Mouse (Mus musculus) lung, embryonic 16.5 days (tissue): ENCODE measurements around the gene Matn4. TPM values are rescaled to one million over a fixed set of nuclear protein-coding genes. Genes with fewer than 3 reads are reported as not detected.
A peak's percentile ranks its signal among the peaks of the same experiment; 100 is the strongest.

ENCODE experiments used
- ATAC-seq: fragments of 200-750 bp; cut with Nextera tagmentation; 2 replicates; pipeline ENCODE4 v1.8.0; 2017; ENCODE audit warnings: low read depth, mild to moderate bottlenecking, moderate library complexity
- H3K27ac ChIP-seq: fragments of 300-500 bp; sonication (generic); 2 replicates; pipeline ENCODE4 v1.5.1; 2014; ENCODE audit warnings: mild to moderate bottlenecking, control low read depth, low read length
- H3K27me3 ChIP-seq: fragments of 300-500 bp; sonication (generic); 2 replicates; pipeline ENCODE4 v1.6.1; 2014; ENCODE audit warnings: low read depth, low read length, mixed read lengths; ENCODE audit not compliant: control insufficient read depth, insufficient read depth
- H3K36me3 ChIP-seq: fragments of 300-500 bp; sonication (generic); 2 replicates; pipeline ENCODE4 v1.6.1; 2014; ENCODE audit warnings: low read length; ENCODE audit not compliant: control insufficient read depth, insufficient read depth
- H3K4me1 ChIP-seq: fragments of 300-500 bp; sonication (generic); replicated peaks from 2 replicates; pipeline ENCODE4 v1.6.1; 2014; ENCODE audit warnings: low read length, mixed read lengths; ENCODE audit not compliant: control insufficient read depth, insufficient read depth
- H3K4me2 ChIP-seq: fragments of 300-500 bp; sonication (generic); 2 replicates; pipeline ENCODE4 v1.6.1; 2014; ENCODE audit warnings: low read depth, low read length, control low read depth
- H3K4me3 ChIP-seq: fragments of 300-500 bp; sonication (generic); 2 replicates; pipeline ENCODE4 v1.5.1; 2014; ENCODE audit warnings: mild to moderate bottlenecking, low read length, control low read depth
- H3K9ac ChIP-seq: fragments of 300-500 bp; sonication (generic); 2 replicates; pipeline ENCODE4 v1.6.1; 2014; ENCODE audit warnings: low read length, control low read depth
- H3K9me3 ChIP-seq: fragments of 300-500 bp; sonication (generic); 2 replicates; pipeline ENCODE4 v1.6.1; 2016; ENCODE audit warnings: low read length; ENCODE audit not compliant: control insufficient read depth
- WGBS: fragments of 180-500 bp; shearing (Covaris S2); extraction: QIAGEN DNeasy Blood & Tissue Kit; methylation state at CpG from one replicate; pipeline ENCODE4 v1.1.7; 2014; 5-methylcytosine and 5-hydroxymethylcytosine counted together
- polyA plus RNA-seq: library from polyadenylated mRNA; unstranded; fragments of >200 nt; fragmentation: Nextera tagmentation; extraction: Ambion mirVana; gene quantifications from 2 replicates; pipeline ENCODE4 v1.2.1, GENCODE M21; 2015

Matn4 gene
- 46.8 and 54.9 TPM in 2 replicates for polyA plus RNA-seq

- Histone ChIP-seq H3K36me3 (no peaks in the 10 kb centered on the region), H3K9me3 (no peaks in the 10 kb centered on the region), H3K9ac (peak within 1 kb of the TSS; percentile 75), H3K27ac (peak within 1 kb of the TSS; percentile 95), H3K27me3 (peaks cover 37% of the 10 kb centered on the region), H3K4me2 (peak within 1 kb of the TSS; percentile 71), H3K4me1 (peaks cover 18% of the 10 kb centered on the region), H3K4me3 (peak within 1 kb of the TSS; percentile 53)
- no peak for ATAC-seq
- WGBS, result 9% methylated on average over 9 of the region's 9 CpGs
These were observed at the start of gene Matn4 for GRCm38 (mm10) chr2:164405060-164405459. Matn4 (minus strand) TSS chr2:164405160.

DNA sequence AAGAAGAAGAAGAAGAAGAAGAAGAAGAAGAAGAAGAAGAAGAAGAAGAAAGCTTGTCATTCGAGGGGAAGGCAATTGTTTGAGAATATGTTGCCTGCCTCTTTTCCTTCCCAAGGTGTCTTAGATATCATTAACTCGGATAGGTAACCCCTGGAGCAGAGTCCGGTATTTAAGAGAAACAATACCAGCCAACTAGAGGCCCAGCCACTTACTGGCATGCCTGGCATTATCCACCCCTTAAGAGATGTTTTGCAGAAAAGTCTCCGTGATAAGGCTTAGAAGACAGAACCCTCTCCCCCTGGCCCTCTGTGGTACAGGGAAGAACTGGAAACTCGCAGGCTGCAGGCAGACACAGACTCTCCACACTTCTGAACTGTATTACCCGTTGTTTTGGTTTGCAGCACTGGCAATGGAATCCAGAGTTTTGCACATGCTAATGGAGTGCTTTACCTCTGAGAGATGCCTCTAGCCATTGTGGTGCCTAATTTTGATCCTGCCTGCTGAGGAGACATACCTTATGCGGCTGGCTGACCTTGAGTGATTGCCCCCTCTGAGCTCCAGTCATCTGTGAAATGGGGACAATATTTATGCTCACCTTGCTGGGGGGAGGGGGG, 49.0 kb upstream of the Matn4 start:
- no peak overlapping the region for H3K4me2 ChIP-seq
- H3K27me3 ChIP-seq, result no peaks in the 10 kb centered on the region
- H3K36me3 ChIP-seq, result no peaks in the 10 kb centered on the region
- 55% methylated on average over 7 of the region's 7 CpGs for WGBS
- peaks cover 57% of the 10 kb centered on the region for H3K4me1 ChIP-seq
- H3K9ac ChIP-seq, result no peak overlapping the region
- H3K27ac ChIP-seq, result peak overlapping the region; percentile 94; the same call in 1 of the 2 replicates
- ATAC-seq, result no peak
- H3K4me3 ChIP-seq, result no peak overlapping the region
- no peaks in the 10 kb centered on the region for H3K9me3 ChIP-seq

DNA sequence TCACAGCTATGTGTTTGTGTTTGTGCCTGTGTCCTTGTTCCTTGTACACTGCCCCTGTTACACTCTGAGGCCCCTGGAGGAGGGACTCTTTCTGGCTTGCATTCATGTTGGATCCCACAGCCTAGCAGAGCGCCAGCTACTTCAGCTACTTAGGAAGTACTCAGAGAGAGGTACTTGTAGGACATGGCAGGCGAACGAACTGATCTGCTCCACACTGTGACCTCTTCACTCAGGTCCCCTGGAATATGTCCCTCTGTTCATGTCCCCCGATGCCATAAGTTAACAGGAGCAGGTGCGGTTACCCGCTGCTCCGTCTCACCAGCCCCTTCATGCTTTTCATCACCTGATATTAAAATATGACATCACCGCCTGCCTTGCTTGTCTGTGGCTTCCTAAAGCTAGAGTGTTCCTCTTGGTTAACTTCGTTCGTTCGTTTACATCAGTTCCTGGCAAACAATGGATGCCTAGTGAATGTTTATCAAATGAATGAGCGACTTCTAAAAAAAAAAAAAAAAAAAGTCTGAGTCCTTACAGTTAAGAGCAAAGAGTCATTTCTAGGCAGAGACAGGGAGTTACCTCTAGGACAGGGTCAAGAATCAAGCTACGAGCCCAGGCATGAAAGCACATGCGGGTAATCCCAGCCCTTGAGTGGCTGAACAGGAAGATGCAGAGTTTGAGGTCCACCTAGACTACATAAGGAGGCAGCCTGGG, 48.2 kb upstream of the Matn4 start:
- H3K9ac ChIP-seq, result 0 out of 2 replicates have a peak overlapping the region, but pooled peaks have one; percentile 16
- ATAC-seq, result no peak
- H3K27ac ChIP-seq, result peak overlapping the region; percentile 60

DNA sequence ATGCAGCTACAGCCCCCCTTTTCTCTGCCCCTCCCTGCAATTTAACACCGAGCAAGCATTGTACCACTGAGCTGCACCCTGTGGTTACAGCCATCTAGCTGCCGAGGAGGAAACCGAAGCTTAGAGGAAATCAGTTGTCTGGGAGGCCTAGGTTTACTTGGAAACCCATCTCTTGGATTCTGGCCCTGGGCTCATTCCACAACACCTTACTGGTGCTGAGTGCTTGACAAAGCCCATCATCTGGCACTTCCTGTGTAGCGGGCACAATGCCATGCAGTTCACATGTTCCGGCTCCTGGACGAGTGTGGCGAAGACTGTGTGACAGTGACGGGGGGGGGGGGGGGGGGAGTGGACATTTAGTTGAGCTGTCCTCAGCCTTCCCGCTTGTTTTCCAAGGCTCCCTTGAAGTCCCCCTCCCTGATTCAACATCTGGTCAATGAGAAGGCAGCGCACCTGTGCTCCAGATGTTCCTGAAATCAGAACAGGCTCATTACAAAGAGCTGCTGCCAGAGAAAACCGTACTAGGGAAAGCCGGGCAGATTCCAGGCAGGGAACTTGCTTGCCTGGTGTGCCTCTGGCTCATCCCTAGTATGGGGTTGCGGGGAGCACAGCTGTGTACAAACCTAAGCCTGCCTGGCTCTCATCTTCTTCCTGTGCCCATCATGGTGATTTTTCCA, 47.2 kb upstream of the Matn4 start:
- Histone ChIP-seq H3K9ac (no peak overlapping the region), H3K9me3 (no peaks in the 10 kb centered on the region), H3K4me2 (no peak overlapping the region), H3K4me3 (no peak overlapping the region), H3K27me3 (no peaks in the 10 kb centered on the region), H3K4me1 (peaks cover 58% of the 10 kb centered on the region), H3K36me3 (no peaks in the 10 kb centered on the region), H3K27ac (no peak overlapping the region; the same call in 1 of the 2 replicates)
- WGBS, result 31% methylated on average over 12 of the region's 13 CpGs
- ATAC-seq, result peak; percentile 49

More for the DNA sequence above, 48.2 kb upstream of the Matn4 start:
- no peaks in the 10 kb centered on the region for H3K27me3 ChIP-seq
- H3K4me1 ChIP-seq, result peaks cover 59% of the 10 kb centered on the region
- WGBS, result 38% methylated on average over 14 of the region's 14 CpGs
- no peak overlapping the region for H3K4me3 ChIP-seq
- no peak overlapping the region for H3K4me2 ChIP-seq
- H3K36me3 ChIP-seq, result no peaks in the 10 kb centered on the region
- H3K9me3 ChIP-seq, result no peaks in the 10 kb centered on the region

DNA sequence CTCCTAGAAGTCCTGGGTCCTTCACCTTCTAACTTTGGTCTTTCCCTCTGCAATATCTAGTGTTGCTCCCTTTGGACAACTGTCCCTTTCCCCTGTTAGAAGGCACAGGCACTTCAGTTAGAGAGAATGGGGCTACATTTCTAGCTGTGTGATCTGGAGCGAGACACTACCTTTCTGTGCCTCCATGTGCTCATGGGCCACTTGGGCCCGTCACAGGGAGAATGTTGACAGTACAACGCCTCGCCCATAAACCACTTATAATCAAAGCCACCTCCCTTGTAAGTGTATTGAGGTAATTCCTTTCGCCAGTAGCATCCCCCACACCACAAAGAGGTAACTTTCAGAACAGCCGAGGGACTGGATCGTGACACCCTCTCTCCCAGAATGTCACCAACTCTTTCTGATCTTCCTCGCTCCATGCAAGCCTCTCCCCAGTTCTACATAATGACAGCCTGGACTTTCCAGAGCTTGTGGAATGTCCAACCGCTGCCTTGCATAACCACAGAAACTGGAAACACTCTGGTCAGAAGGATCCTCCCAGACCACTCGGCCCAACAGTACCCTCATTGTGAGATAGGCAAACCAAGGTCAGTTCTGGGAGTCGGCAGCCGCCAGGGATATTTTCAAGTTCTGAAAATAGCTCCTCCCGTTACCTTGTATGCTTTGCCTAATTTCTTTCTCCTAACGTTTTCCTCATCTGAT, 44.5 kb upstream of the Matn4 start:
- peaks cover 34% of the 10 kb centered on the region for H3K4me1 ChIP-seq
- no peak overlapping the region for H3K4me2 ChIP-seq
- H3K4me3 ChIP-seq, result no peak overlapping the region
- H3K9ac ChIP-seq, result no peak overlapping the region
- WGBS, result 62% methylated on average over 14 of the region's 14 CpGs
- H3K9me3 ChIP-seq, result no peaks in the 10 kb centered on the region
- H3K36me3 ChIP-seq, result no peaks in the 10 kb centered on the region
- peak overlapping the region; percentile 24; the same call in 1 of the 2 replicates for H3K27ac ChIP-seq
- ATAC-seq, result 0 out of 2 replicates have a peak, but pooled peaks have one; percentile 8
- H3K27me3 ChIP-seq, result no peaks in the 10 kb centered on the region

DNA sequence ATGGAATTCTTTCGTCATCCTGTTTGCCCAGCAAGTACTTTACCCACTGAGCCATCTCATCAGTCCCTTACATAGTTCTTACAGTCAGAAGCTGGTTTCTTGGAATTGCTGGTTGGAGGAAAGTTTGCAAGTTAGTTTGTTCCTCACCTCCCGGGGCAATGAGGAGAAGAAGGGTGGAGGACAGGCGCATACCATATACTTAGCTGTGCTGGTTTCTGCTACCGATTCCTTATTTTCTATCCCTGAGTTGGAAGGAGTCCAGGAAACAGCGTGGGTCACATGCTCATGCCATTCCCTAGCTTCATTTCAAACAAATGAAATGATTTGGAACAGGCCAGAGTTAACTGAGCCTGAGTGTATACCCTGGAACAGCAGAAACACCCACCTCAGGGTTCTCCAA, 44.0 kb upstream of the Matn4 start:
- peaks cover 29% of the 10 kb centered on the region for H3K4me1 ChIP-seq
- H3K9me3 ChIP-seq, result no peaks in the 10 kb centered on the region
- no peaks in the 10 kb centered on the region for H3K27me3 ChIP-seq
- no peak overlapping the region for H3K9ac ChIP-seq
- no peak for ATAC-seq
- no peak overlapping the region for H3K4me3 ChIP-seq
- no peak overlapping the region for H3K4me2 ChIP-seq
- peak overlapping the region; percentile 24; the same call in 1 of the 2 replicates for H3K27ac ChIP-seq
- no peaks in the 10 kb centered on the region for H3K36me3 ChIP-seq
- 45% methylated on average over 5 of the region's 5 CpGs for WGBS

DNA sequence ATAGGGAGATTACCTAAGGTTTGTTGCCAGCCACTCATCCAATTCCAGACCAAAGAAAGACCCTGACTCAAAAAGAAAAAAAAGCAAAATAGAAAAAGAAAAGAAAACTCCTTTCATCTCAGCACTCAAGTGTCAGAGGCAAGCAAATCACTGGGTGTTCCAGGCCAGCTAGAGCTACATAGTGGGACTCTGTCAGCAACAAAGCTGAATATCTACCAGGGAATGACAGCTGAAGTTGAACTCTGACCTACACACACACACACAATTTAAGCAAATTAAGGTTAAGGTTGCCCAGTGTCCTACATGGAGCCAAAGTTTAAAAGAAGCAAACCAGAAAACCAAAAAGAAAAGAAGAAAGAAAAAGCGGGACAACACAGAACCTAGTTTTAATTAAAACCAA, 43.2 kb upstream of the Matn4 start:
- no peak for ATAC-seq
- Histone ChIP-seq H3K27ac (no peak overlapping the region), H3K36me3 (no peaks in the 10 kb centered on the region), H3K27me3 (no peaks in the 10 kb centered on the region), H3K4me1 (peaks cover 27% of the 10 kb centered on the region), H3K4me2 (no peak overlapping the region), H3K9ac (no peak overlapping the region), H3K9me3 (no peaks in the 10 kb centered on the region), H3K4me3 (no peak overlapping the region)
- 92% methylated on average over 1 of the region's 1 CpGs for WGBS

GRCm38 (mm10) chr2:164446086-164446469, 41.1 kb upstream of the Matn4 start:
- peaks cover 11% of the 10 kb centered on the region for H3K4me1 ChIP-seq
- H3K36me3 ChIP-seq, result no peaks in the 10 kb centered on the region
- no peak overlapping the region for H3K9ac ChIP-seq
- no peaks in the 10 kb centered on the region for H3K9me3 ChIP-seq
- no peak overlapping the region for H3K4me2 ChIP-seq
- H3K27me3 ChIP-seq, result no peaks in the 10 kb centered on the region
- WGBS, result 78% methylated on average over 3 of the region's 3 CpGs
- no peak for ATAC-seq
- no peak overlapping the region for H3K4me3 ChIP-seq
- no peak overlapping the region for H3K27ac ChIP-seq
